Mouse (Mus musculus) ES-E14 (cell line): ENCODE results near the gene Asb16.

ENCODE experiments used
- HCFC1 ChIP-seq: IDR thresholded peaks from 2 replicates; pipeline ENCODE4 v1.6.1; 2012; ENCODE audit warnings: low read length, inconsistent platforms, borderline replicate concordance; ENCODE audit not compliant: insufficient read depth
- MAFK ChIP-seq: IDR thresholded peaks from 2 replicates; pipeline ENCODE4 v1.6.1; 2014; ENCODE audit warnings: mild to moderate bottlenecking, low read depth, low read length, inconsistent platforms; ENCODE audit not compliant: insufficient read depth
- ZC3H11A ChIP-seq: IDR thresholded peaks from 2 replicates; pipeline ENCODE4 v1.6.1; 2012; ENCODE audit warnings: low read depth, mild to moderate bottlenecking, inconsistent platforms, low read length, borderline replicate concordance
- ZNF384 ChIP-seq: IDR thresholded peaks from 2 replicates; pipeline ENCODE4 v1.6.1; 2012; ENCODE audit warnings: low read depth, low read length, inconsistent platforms

DNA sequence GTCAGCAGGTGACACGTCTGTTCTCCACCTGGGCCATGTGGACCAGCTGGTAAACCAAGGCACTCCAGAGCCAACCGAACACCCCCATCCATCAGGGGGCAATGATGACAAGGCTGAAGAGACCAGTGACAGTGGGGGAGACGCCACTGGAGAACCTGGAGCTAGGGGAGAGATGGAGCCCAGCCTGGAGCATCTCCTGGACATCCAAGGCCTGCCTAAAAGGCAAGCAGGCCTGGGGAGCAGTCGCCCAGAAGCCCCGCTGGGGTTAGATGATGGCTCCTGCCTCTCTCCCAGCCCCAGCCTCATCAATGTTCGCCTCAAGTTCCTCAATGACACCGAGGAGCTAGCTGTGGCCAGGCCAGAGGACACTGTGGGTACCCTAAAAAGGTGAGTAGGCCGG, 18.9 kb downstream of the Asb16 start:
- TF ChIP-seq ZC3H11A (no peak), MAFK (no peak), ZNF384 (no peak), HCFC1 (no peak)
